Mouse (Mus musculus) left cerebral cortex, adult 6 months (tissue): ENCODE results near the gene Cypt14. TPM values are rescaled to one million over a fixed set of nuclear protein-coding genes. Genes with fewer than 3 reads are reported as not detected.

ENCODE experiments used
- long read RNA-seq, 2 experiments: library from polyadenylated mRNA; unstranded; transcript quantifications; one replicate each; pipeline ENCODE4 v2.0.0; 2019 to 2020
- polyA plus RNA-seq: library from polyadenylated mRNA; unstranded; fragments of <200 nt; fragmentation: Nextera tagmentation; gene quantifications from 2 replicates; pipeline ENCODE4 v1.2.3, GENCODE M21; 2021

Gene Cypt14
- not detected in 2 replicates for polyA plus RNA-seq
- long read RNA-seq, experiment 1: 0 reads
- long read RNA-seq, experiment 2: 0 reads

DNA sequence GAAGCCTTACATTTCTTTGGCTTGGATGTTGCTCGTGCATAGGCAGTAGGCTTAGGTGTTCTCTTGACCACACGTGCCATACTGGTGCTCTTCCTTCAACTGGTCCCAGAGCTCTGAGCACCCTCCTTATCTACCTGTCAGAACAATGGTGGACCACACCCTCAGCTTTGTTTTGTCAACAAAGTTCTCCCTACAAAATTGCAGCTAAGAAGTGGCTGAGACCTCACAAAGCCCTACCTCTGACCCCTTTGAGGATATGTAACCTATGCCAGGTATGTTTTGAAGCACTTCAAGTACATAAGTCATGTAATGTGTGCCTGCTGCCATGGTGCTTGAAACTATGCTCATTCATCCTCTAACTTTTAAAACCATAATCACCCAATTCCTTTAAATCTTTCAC lies at the start of gene Cypt14:
Gene Cypt14 (minus strand): TSS at position 101 of the 400 bp plus-strand sequence.

